Mouse (Mus musculus): ENCODE results near the gene Gm10309.

DNA sequence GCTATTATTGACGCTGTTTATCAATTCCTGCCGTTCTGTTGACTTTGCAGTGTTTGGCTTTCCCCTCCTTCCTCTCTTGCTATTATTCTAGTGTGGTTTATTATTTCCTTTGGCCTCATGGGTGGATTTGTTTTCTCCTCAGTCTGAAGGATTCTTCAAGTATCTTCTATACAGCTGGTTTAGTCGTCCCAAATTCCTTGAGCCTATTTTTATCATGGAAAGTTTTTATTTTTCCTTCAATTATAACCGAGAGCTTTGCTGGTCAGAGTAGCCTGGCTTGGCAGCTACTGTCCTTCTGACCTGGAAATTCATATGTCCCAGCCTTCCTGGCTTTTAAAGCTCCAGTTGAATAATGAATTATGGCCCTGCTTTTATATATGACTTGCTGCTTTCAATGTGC, 24.4 kb upstream of the Gm10309 start:
- no peak for TF ChIP-seq POLR2A (IDR thresholded peaks at IDR 0.05; ENCODE audit: control insufficient read depth, low read depth, low read length)
- TF ChIP-seq CTCF (IDR thresholded peaks at IDR 0.05; ENCODE audit: control insufficient read depth, insufficient read depth, insufficient replicate concordance, low read depth, low read length): no peak

Measured in testis, adult 2 months (tissue).